Mouse (Mus musculus) activated CD4-positive, CD25-positive, alpha-beta regulatory T cell, adult 9 weeks (primary cell): ENCODE measurements around the gene Gm14147. TPM values are rescaled to one million over a fixed set of nuclear protein-coding genes. Genes with fewer than 3 reads are reported as not detected.

ENCODE experiments used
- polyA plus RNA-seq: library from polyadenylated mRNA; unstranded; fragments of 100-300 nt; shearing (Covaris generic); gene quantifications from one replicate; pipeline ENCODE4 v1.2.1, GENCODE M21; 2017

Gene Gm14147
- polyA plus RNA-seq = not detected

GRCm38 (mm10) chr2:151097945-151098344 lies at the start of gene Gm14147:
Gene Gm14147, plus strand, starts transcription at chr2:151098245.

GRCm38 (mm10) chr2:151092250-151092649 lies 5.8 kb upstream of the Gm14147 start, which contains the start of gene Gm14151:
Gene Gm14151, minus strand, starts transcription at chr2:151092350.

Other genes starting within 250 kb of the Gm14147 start
- gene Abhd12, start 193.5 kb upstream of the Gm14147 start, polyA plus RNA-seq = 15.3 TPM
- 5.6 TPM for gene Gins1, start 192.8 kb upstream of the Gm14147 start, polyA plus RNA-seq
- 0.70 TPM for gene Ninl, start 58.9 kb upstream of the Gm14147 start, polyA plus RNA-seq
- 35.0 TPM for gene Nanp, start 58.8 kb upstream of the Gm14147 start, polyA plus RNA-seq
- not detected for gene Gm14151, start 5.9 kb upstream of the Gm14147 start, polyA plus RNA-seq